Mouse (Mus musculus) G1E-ER4 (cell line): ENCODE results near the gene Zfp383. TPM values are rescaled to one million over a fixed set of nuclear protein-coding genes. Genes with fewer than 3 reads are reported as not detected.
A peak's percentile ranks its signal among the peaks of the same experiment; 100 is the strongest.

Experiments
- GATA1 ChIP-seq: IDR thresholded peaks from one replicate; pipeline ENCODE4 v1.8.0; 2012; ENCODE audit warnings: low read length, inconsistent platforms
- polyA plus RNA-seq: library from polyadenylated mRNA; stranded (reverse); fragments of >175 nt; gene quantifications from 2 replicates; pipeline ENCODE4 v1.2.3, GENCODE M21; 2012

Gene Zfp383
- 0.03 TPM in 1 of 2 replicates, not detected in the other for polyA plus RNA-seq

DNA sequence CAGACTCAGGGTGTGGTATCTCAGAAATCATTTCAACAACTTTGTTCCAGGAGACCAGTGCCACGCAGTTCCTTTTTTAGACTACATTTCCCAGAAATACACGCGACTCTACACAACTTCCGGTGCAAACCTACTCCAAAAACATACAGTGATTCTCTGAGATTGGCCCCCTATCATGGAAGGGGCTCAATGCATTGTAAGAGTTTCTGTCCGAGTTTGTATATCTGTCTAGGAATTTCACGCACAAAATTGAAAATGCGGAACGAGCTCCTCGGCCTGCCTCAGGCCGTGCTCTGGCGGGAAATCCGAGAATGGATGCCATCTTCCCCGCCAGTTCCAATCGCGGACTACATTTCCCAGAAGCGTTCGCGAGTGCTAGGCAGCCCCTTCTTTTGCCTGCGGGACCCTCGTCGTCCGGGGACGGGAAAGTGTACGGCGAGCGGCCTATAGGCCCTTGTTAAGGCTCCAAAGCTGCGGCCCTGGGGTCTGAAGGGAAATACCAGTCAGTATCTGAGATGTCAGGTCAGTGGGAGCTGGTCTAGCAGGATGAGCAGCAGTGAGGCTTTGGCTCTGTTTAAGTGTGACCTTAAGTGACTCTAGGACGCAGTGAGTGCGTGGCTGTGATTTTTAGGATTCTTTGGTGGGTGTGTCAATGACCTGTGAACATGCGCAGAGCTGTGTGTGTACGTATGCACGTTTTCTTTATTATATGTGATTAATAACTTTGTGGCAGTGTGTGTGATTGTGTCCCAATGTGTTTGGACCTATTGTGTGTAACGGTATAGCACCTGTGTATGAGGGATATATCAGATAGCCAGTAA, at the start of gene Zfp383:
Zfp383 (plus strand) TSS at position 94 of the 821 bp plus-strand sequence.
- TF ChIP-seq GATA1, result no peak

GRCm38 (mm10) chr7:29859532-29860517, 48.2 kb upstream of the Zfp383 start, which contains the start of gene Zfp420:
Zfp420 (plus strand) TSS chr7:29859979.
- no peak for TF ChIP-seq GATA1

DNA sequence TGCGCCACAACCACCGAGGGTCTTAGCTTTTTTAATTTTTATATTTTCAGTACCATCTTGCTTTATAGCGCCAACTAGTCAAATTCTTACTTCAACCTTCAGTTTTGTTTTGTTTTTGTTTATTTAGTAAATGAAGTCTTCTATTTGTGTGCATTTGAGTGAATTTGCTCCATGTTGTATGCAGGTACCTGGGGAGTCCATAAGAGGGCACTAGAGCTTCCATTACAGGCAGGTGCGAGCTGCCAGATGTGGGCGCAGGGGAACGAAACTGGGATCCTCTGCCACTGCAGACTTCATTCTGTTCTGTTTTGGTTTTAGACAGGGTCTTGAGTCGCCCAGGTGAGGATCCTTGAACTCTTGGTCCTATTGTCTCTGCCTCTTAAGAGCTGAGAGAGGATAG, 46.4 kb upstream of the Zfp383 start:
- no peak for TF ChIP-seq GATA1

DNA sequence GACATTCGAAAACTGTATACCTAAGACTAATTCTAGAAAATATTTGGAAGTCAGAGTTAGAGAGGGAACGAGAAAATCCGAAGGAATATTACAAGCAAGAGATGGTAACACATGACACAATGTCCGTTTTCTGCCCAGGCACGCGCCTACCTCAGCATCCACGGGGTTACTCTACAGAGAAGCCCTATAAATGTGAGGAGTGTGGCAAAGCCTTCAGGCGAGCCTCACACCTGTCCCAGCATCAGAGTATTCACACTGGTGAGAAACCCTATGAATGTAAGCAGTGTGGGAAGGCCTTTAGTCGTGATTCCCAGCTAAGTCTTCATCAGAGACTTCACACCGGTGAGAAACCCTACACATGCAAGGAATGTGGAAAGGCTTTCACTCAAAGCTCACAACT, 33.8 kb upstream of the Zfp383 start:
- no peak for TF ChIP-seq GATA1

DNA sequence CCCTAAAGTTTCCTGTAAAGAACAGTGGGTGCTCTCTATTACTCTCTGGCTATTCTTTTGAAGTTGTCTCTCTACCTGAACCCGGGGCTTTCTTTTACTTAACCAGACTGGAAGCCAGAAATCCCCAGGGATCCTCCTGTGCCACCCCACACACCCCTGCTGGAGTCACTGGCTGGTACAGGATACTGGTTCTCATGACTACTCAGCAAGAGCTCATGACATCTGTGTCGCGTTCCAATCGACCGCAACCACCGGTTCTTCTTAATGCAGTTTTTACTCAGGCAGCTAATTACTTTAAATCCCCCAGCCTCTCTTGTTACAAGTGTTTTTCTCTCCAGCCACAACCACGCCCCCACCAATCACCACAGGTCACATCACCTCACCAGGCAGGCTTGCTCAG, 28.0 kb upstream of the Zfp383 start:
- no peak for TF ChIP-seq GATA1

DNA sequence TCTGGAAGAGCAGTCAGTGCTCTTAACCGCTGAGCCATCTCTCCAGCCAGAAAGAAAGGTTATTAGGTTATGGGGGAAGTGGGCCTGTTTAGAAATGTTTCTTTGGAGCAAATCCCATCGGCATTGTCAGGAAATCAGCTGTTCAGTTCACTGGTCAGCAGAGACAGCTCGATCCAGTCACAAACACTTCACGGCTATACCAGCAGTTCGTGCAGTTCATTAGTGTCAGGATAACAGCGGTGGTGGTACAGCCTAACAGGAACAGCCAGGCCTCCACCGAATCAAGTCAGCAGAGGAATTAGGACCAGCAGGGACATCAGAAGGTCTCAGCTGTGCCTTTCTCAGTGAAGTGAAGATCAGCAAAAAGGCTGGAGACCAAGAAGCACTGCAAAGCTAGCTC, 27.1 kb upstream of the Zfp383 start:
- TF ChIP-seq GATA1, result no peak

DNA sequence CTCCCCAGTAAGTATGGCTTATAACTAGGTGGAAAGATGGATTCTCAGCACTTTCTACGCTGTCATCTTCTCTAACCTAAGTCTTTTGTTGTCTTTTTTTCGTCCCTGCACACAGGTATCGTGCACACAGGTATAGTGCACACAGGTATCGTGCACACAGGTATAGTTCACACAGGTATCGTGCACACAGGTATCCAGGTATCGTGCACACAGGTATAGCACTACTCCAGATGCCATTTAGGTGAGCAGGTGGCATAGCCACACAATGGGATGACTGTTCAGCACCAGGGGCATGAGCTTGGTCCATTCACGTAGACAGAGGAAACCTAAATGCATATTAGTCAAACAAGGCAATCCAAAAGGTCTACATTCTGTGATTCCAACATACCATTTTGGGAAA, 17.5 kb upstream of the Zfp383 start:
- TF ChIP-seq GATA1, result no peak

DNA sequence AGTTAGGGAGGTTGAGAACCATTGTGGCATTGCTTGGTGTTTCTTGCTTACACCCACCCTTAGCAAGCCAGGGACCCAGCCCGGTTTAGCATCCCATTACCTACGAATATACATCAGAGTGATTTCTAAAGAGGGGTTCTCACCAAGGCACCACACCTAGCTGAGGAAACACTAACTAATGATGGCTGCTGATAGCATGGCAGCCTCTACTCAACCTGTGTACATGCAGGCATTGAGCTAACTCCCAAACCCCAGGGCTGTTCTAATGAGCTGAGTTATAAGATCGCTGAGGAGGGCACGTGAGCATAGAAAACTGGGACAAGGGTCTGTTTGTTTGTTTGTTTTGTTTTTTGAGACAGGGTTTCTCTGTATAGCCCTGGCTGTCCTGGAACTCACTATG, 15.3 kb upstream of the Zfp383 start:
- no peak for TF ChIP-seq GATA1

GRCm38 (mm10) chr7:29898351-29898750, 9.7 kb upstream of the Zfp383 start:
- TF ChIP-seq GATA1, result no peak

DNA sequence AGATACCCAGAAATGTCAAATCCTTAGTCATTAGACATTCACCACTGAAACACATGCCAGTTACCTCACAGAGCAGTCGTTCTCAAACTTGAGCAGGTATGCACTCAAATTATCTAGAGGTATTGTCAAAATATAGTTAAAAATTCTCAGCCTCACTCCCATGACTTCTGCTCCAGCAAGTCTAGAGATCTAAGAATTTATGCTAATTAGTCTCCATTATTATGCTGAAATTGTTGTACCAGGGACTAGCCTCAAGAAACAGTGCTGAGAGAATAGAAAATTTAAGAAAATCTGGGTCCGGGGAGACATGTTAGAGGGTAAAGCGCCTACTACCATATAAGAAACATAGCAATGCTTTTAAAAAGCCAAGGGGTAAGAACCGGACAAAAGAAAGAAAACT, 3.9 kb upstream of the Zfp383 start:
- TF ChIP-seq GATA1, result no peak

DNA sequence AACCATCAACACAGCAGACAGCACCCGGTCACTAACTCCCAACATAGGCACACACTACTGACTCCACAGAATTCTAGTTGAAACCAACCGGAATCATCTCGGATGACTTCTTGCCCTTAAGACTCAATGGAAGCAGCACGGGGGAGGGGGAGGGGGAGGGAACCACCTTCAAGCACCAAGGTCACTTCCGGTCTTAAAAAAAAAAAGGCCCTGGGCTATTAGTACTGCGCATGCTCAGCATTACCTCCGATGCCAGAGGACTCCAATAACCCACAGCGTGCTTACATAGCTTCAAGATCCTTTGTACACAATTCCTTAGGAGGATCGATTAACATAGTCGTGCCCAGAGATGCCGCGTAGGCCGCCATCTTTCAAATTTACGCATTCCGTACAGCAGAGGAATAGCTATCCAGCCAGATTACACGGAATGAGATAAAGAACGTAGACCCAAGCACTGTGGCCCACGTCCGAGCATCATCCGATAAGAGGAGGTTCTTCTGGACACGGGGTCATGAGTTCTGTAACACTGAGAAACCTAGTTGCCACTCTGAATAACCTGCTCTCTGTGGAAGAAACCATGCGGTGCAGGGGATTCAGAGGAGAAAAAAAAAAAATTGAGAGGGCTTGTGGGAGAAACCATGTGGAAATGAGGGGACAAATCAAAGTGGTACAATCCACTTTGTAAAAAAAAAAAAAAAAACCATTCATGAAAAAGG, 1.9 kb upstream of the Zfp383 start, which contains the start of gene Zfp27:
Zfp27 (minus strand) TSS at position 607 of the 716 bp plus-strand sequence.
- peak; percentile 52 for TF ChIP-seq GATA1

DNA sequence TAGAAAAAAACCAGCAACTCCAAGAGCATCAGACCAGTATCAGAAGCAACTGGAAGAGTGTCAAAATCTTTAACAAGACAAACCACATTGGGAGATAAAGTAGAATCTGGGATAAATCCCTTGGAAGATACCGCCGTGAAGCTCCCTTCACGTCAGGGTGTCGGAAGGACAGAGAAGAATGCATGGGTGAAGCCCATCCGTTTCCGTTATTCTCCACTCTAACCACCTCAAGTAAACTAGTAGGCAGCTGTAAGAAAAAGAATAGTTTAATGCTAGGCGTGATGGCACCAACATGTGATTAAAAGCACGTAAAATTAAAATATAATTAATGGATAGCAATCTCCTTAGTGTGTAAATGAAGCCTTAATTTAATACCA, 1.4 kb upstream of the Zfp383 start:
- TF ChIP-seq GATA1, result no peak

DNA sequence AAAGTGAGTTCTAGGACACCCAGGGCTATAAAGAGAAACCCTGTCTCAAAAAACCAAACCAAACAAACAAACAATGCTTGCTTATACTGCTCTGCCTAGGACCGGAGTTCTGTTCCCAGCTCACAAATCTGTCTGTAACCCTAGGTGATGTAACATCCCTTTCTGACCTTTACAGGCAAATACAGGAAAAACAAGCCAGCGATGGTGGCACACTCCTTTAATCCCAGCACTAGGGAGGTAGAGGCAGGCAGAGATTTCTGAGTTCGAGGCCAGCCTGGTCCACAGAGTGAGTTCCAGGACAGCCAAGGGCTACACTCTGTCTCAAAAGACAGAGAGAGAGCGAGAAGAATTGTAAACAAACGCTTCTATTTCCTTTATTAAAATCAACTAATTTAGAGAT, 817 bp upstream of the Zfp383 start:
- no peak for TF ChIP-seq GATA1

- no peak for TF ChIP-seq GATA1
Observed at GRCm38 (mm10) chr7:29910252-29910651, 2.2 kb downstream of the Zfp383 start.

- TF ChIP-seq GATA1, result no peak
Observed at GRCm38 (mm10) chr7:29912172-29912571, 4.1 kb downstream of the Zfp383 start.
